Mouse (Mus musculus): ENCODE data around the gene Tshb. TPM values are rescaled to one million over a fixed set of nuclear protein-coding genes. Genes with fewer than 3 reads are reported as not detected.

The Tshb gene
- polyA plus RNA-seq, 1 experiment from 2014 or later: 0.04 TPM

DNA sequence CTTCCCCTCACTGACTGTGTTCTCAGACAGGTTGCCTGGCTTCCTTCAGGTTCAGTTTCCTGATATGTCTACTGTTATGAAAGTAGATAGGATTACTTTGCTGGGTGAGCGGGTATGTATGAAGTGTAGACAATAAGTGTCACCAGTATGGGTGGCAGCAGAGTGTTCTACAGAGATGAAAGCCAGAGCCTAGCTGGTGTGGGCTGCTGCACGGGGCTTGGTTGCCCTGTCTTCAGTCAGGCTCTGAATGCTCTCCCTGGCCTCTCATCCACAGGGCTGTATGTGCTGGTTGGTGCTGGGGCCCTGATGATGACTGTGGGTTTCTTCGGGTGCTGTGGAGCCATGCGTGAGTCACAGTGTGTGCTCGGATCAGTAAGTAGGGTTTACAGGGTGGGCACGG is 25.5 kb downstream of the Tshb start:
- WGBS: 87% methylated on average over 6 of the region's 6 CpGs
- no peak for DNase-seq (ENCODE audit: low spot score)
- H3K4me1 ChIP-seq (ENCODE audit: control insufficient read depth, insufficient read depth, low read length): no peaks in the 10 kb centered on the region
- H3K36me3 ChIP-seq (replicated peaks; ENCODE audit: control insufficient read depth, insufficient read depth, low read depth, low read length): no peaks in the 10 kb centered on the region; the same call in 1 of the 2 replicates
- H3K27me3 ChIP-seq (ENCODE audit: control insufficient read depth, insufficient read depth, low read length): no peaks in the 10 kb centered on the region
- no peaks in the 10 kb centered on the region for H3K9me3 ChIP-seq (replicated peaks; ENCODE audit: control insufficient read depth, low read length)
- no peak overlapping the region for H3K4me3 ChIP-seq (ENCODE audit: low read depth, low read length)
- H3K4me2 ChIP-seq (ENCODE audit: low read depth, low read length): no peak overlapping the region
- ATAC-seq (replicated peaks; ENCODE audit: insufficient number of reproducible peaks, low FRiP score, low TSS enrichment, low read depth): no peak
- H3K27ac ChIP-seq (replicated peaks; ENCODE audit: low read depth, low read length): no peak overlapping the region
- H3K9ac ChIP-seq (replicated peaks; ENCODE audit: low read length): no peak overlapping the region

DNA sequence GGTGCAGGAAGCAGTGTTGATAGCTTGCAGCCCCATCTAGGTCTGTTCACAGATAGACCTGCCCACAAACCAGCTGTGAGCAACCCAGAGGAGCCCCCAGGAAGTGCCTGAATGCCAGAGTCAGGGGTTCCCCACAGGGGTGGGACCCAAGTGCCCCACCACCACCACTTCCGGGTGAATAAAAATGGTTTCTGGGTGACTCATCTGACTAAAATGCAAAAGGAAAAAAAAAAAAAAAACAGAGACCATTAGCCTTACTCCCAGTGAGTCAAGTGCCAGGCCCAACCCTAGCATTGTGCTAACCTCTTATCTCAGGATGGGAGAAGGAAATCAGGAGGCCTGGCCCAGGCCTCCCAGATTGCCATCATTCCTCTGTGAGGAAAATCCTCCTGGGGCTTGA is 26.7 kb downstream of the Tshb start:
- no peak overlapping the region for H3K4me2 ChIP-seq (ENCODE audit: low read depth, low read length)
- no peak overlapping the region for H3K27ac ChIP-seq (replicated peaks; ENCODE audit: low read depth, low read length)
- DNase-seq (ENCODE audit: low spot score) (no peak), ATAC-seq (replicated peaks; ENCODE audit: insufficient number of reproducible peaks, low FRiP score, low TSS enrichment, low read depth) (no peak)
- H3K27me3 ChIP-seq (ENCODE audit: control insufficient read depth, insufficient read depth, low read length): no peaks in the 10 kb centered on the region
- H3K9ac ChIP-seq (replicated peaks; ENCODE audit: low read length): no peak overlapping the region
- no peaks in the 10 kb centered on the region for H3K9me3 ChIP-seq (replicated peaks; ENCODE audit: control insufficient read depth, low read length)
- no peaks in the 10 kb centered on the region for H3K4me1 ChIP-seq (ENCODE audit: control insufficient read depth, insufficient read depth, low read length)
- WGBS: 61% methylated on average over 1 of the region's 1 CpGs
- H3K4me3 ChIP-seq (ENCODE audit: low read depth, low read length): no peak overlapping the region
- no peaks in the 10 kb centered on the region; the same call in 1 of the 2 replicates for H3K36me3 ChIP-seq (replicated peaks; ENCODE audit: control insufficient read depth, insufficient read depth, low read depth, low read length)

DNA sequence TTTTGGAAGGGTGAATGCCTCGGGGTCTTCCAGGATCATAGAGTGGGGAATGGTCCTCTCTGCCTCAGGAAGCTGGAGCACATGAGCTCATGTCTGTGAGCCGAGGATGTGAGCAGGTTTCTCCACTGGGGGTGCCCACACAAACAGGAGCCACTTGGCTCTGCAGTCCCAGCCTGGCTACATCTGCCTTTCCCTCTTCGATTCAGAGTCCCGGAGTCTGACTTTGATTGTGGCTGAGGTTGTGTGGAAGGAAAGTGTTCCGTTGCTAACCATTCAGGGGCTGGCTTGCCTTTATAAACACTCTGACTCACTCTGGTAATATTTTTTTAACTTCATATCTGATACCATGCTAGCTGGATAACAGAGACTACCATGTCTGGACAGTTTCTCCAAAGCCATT is 30.1 kb downstream of the Tshb start:
- Histone ChIP-seq H3K9ac (replicated peaks; ENCODE audit: low read length) (no peak overlapping the region), H3K27me3 (ENCODE audit: control insufficient read depth, insufficient read depth, low read length) (no peaks in the 10 kb centered on the region), H3K4me1 (ENCODE audit: control insufficient read depth, insufficient read depth, low read length) (no peaks in the 10 kb centered on the region), H3K4me2 (ENCODE audit: low read depth, low read length) (no peak overlapping the region), H3K9me3 (replicated peaks; ENCODE audit: control insufficient read depth, low read length) (no peaks in the 10 kb centered on the region), H3K36me3 (replicated peaks; ENCODE audit: control insufficient read depth, insufficient read depth, low read depth, low read length) (no peaks in the 10 kb centered on the region), H3K4me3 (ENCODE audit: low read depth, low read length) (no peak overlapping the region), H3K27ac (replicated peaks; ENCODE audit: low read depth, low read length) (no peak overlapping the region)
- WGBS: 76% methylated on average over 5 of the region's 5 CpGs
- ATAC-seq (replicated peaks; ENCODE audit: insufficient number of reproducible peaks, low FRiP score, low TSS enrichment, low read depth) (no peak), DNase-seq (ENCODE audit: low spot score) (no peak)

DNA sequence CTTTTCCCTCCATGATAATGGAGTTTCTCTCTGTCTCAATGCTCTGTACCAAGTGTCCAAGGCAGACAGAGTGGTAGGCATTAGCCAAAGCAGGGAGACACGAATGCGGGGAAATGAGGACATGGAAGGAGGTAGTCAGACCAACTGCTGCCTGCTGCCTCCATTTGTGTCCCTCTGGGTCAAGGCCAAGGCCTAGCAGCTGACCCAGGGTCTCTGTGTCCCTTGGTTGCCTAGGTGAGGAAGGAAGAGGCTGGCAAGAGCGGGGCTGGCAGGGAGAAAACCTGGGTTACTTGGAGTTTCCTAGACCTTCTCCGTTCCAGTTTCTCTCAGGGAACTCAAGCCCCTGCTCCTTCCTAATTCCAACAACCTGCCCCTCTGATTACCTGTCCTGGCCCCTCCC is 30.5 kb downstream of the Tshb start:
- Histone ChIP-seq H3K4me3 (ENCODE audit: low read depth, low read length) (no peak overlapping the region), H3K4me2 (ENCODE audit: low read depth, low read length) (no peak overlapping the region), H3K27ac (replicated peaks; ENCODE audit: low read depth, low read length) (no peak overlapping the region), H3K36me3 (replicated peaks; ENCODE audit: control insufficient read depth, insufficient read depth, low read depth, low read length) (no peaks in the 10 kb centered on the region), H3K9ac (replicated peaks; ENCODE audit: low read length) (no peak overlapping the region), H3K4me1 (ENCODE audit: control insufficient read depth, insufficient read depth, low read length) (no peaks in the 10 kb centered on the region), H3K27me3 (ENCODE audit: control insufficient read depth, insufficient read depth, low read length) (no peaks in the 10 kb centered on the region), H3K9me3 (replicated peaks; ENCODE audit: control insufficient read depth, low read length) (no peaks in the 10 kb centered on the region)
- WGBS: 91% methylated on average over 4 of the region's 4 CpGs
- ATAC-seq (replicated peaks; ENCODE audit: insufficient number of reproducible peaks, low FRiP score, low TSS enrichment, low read depth) (no peak), DNase-seq (ENCODE audit: low spot score) (no peak)

DNA sequence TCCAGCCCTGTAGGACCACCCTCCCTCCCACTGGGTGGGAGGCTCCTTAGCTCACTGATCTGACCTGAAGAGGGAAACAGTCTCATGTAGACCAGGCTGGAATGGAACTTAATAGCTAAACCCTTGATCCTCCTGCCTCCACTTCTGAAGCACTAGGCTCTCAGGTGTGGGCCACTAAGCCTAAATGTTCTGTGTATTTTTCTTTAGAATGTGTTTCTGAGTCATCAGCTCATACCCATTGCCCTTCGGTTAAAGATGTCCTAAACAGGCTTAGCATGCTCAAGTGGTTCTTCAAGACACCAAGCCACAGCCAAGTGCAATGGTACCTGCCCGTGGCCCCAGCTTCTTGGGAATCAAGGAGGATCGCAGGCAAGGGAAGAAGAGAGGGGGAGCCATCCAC is 31.0 kb downstream of the Tshb start:
- no peaks in the 10 kb centered on the region for H3K27me3 ChIP-seq (ENCODE audit: control insufficient read depth, insufficient read depth, low read length)
- 88% methylated on average over 3 of the region's 3 CpGs for WGBS
- no peak for ATAC-seq (replicated peaks; ENCODE audit: insufficient number of reproducible peaks, low FRiP score, low TSS enrichment, low read depth)

DNA sequence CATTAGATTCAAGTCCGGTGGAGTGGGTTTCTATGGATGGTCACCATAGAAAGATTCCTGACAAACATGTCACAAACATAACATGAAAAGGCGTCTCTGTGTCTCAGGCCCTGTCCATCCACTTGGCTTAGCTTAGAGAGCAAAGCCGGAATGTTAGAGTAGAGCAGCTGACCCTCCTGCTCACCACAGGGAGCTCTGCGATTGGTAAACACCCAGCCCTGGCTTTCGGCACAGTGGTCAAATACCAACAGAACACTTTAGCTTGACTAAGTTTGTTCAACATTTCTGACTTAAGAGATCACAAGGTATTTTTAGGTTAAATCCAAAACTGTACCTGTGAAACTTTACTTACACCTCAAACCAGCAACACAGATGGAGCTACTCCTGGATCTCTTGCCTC is 31.4 kb downstream of the Tshb start:
- Histone ChIP-seq H3K4me1 (ENCODE audit: control insufficient read depth, insufficient read depth, low read length) (no peaks in the 10 kb centered on the region), H3K4me3 (ENCODE audit: low read depth, low read length) (no peak overlapping the region), H3K27me3 (ENCODE audit: control insufficient read depth, insufficient read depth, low read length) (no peaks in the 10 kb centered on the region), H3K9ac (replicated peaks; ENCODE audit: low read length) (no peak overlapping the region), H3K27ac (replicated peaks; ENCODE audit: low read depth, low read length) (no peak overlapping the region), H3K36me3 (replicated peaks; ENCODE audit: control insufficient read depth, insufficient read depth, low read depth, low read length) (no peaks in the 10 kb centered on the region), H3K9me3 (replicated peaks; ENCODE audit: control insufficient read depth, low read length) (no peaks in the 10 kb centered on the region), H3K4me2 (ENCODE audit: low read depth, low read length) (no peak overlapping the region)
- no peak for ATAC-seq (replicated peaks; ENCODE audit: insufficient number of reproducible peaks, low FRiP score, low TSS enrichment, low read depth)
- DNase-seq (ENCODE audit: low spot score): no peak
- 77% methylated on average over 5 of the region's 5 CpGs for WGBS

More for the DNA sequence above, 31.0 kb downstream of the Tshb start:
- no peak overlapping the region for H3K27ac ChIP-seq (replicated peaks; ENCODE audit: low read depth, low read length)
- H3K9ac ChIP-seq (replicated peaks; ENCODE audit: low read length): no peak overlapping the region
- H3K9me3 ChIP-seq (replicated peaks; ENCODE audit: control insufficient read depth, low read length): no peaks in the 10 kb centered on the region
- DNase-seq (ENCODE audit: low spot score): no peak
- H3K36me3 ChIP-seq (replicated peaks; ENCODE audit: control insufficient read depth, insufficient read depth, low read depth, low read length): no peaks in the 10 kb centered on the region
- no peak overlapping the region for H3K4me2 ChIP-seq (ENCODE audit: low read depth, low read length)
- H3K4me3 ChIP-seq (ENCODE audit: low read depth, low read length): no peak overlapping the region
- no peaks in the 10 kb centered on the region for H3K4me1 ChIP-seq (ENCODE audit: control insufficient read depth, insufficient read depth, low read length)

DNA sequence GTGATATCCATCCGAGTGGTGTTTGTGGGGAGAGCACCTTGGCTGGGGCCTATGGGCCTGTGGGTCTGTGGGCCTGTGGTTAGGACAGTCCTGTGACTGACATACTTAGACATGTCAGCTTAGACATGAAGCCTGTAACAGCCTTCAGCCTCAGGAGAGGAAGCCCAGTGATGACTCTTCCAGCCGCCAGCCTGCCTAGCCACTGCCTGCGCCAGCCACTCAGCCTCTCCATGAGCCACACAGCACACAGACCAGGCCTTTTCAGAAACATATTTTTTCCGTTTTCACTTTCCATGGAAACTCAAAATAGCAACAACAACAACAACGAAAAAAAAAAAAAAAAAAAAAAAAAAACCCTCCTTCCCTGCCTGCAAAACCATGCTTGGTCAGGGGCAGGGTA is 33.8 kb downstream of the Tshb start:
- Histone ChIP-seq H3K27ac (replicated peaks; ENCODE audit: low read depth, low read length) (no peak overlapping the region), H3K27me3 (ENCODE audit: control insufficient read depth, insufficient read depth, low read length) (no peaks in the 10 kb centered on the region), H3K36me3 (replicated peaks; ENCODE audit: control insufficient read depth, insufficient read depth, low read depth, low read length) (no peaks in the 10 kb centered on the region), H3K4me2 (ENCODE audit: low read depth, low read length) (no peak overlapping the region), H3K9me3 (replicated peaks; ENCODE audit: control insufficient read depth, low read length) (no peaks in the 10 kb centered on the region), H3K9ac (replicated peaks; ENCODE audit: low read length) (no peak overlapping the region), H3K4me1 (ENCODE audit: control insufficient read depth, insufficient read depth, low read length) (no peaks in the 10 kb centered on the region), H3K4me3 (ENCODE audit: low read depth, low read length) (no peak overlapping the region)
- DNase-seq (ENCODE audit: low spot score): no peak
- no peak for ATAC-seq (replicated peaks; ENCODE audit: insufficient number of reproducible peaks, low FRiP score, low TSS enrichment, low read depth)
- 83% methylated on average over 5 of the region's 5 CpGs for WGBS

DNA sequence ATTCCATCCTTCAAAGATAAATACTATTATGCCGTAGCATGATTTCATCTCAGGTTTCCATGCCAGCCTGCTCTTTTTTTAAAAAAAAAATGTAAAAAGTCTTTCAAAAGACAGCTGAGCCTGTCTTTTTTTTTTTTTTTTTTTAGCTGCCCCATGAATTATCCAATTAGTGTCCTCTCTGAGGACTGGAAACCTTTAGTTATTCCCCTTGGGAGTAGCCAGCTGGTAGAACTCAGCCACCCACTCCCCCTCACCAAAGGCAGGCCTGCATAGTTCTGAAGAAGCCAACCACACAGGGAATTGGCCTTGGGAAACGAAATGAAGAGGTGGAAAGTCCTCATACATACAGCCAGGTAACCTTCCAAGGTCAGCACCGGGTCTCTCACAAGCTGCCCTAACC is 34.5 kb downstream of the Tshb start:
- H3K9ac ChIP-seq (replicated peaks; ENCODE audit: low read length): no peak overlapping the region
- H3K9me3 ChIP-seq (replicated peaks; ENCODE audit: control insufficient read depth, low read length): no peaks in the 10 kb centered on the region
- H3K27me3 ChIP-seq (ENCODE audit: control insufficient read depth, insufficient read depth, low read length): no peaks in the 10 kb centered on the region
- H3K4me1 ChIP-seq (ENCODE audit: control insufficient read depth, insufficient read depth, low read length): no peaks in the 10 kb centered on the region
- WGBS: 46% methylated on average over 3 of the region's 3 CpGs
- no peak for DNase-seq (ENCODE audit: low spot score)
- no peaks in the 10 kb centered on the region for H3K36me3 ChIP-seq (replicated peaks; ENCODE audit: control insufficient read depth, insufficient read depth, low read depth, low read length)
- no peak overlapping the region for H3K27ac ChIP-seq (replicated peaks; ENCODE audit: low read depth, low read length)
- no peak for ATAC-seq (replicated peaks; ENCODE audit: insufficient number of reproducible peaks, low FRiP score, low TSS enrichment, low read depth)
- H3K4me3 ChIP-seq (ENCODE audit: low read depth, low read length): no peak overlapping the region
- H3K4me2 ChIP-seq (ENCODE audit: low read depth, low read length): no peak overlapping the region

Data from embryonic facial prominence, embryonic 11.5 days (tissue).